Mouse (Mus musculus) hindlimb bud, embryonic 11.5 days (tissue): Measurements from ENCODE around the gene Kcnmb3.
A peak's percentile ranks its signal among the peaks of the same experiment; 100 is the strongest.

Source experiments
- DNase-seq: peaks from one replicate; pipeline ENCODE4 v3.0.0-alpha.2; 2012; ENCODE audit warnings: low read depth, low spot score; ENCODE audit errors: extremely low spot score

Gene Kcnmb3

DNA sequence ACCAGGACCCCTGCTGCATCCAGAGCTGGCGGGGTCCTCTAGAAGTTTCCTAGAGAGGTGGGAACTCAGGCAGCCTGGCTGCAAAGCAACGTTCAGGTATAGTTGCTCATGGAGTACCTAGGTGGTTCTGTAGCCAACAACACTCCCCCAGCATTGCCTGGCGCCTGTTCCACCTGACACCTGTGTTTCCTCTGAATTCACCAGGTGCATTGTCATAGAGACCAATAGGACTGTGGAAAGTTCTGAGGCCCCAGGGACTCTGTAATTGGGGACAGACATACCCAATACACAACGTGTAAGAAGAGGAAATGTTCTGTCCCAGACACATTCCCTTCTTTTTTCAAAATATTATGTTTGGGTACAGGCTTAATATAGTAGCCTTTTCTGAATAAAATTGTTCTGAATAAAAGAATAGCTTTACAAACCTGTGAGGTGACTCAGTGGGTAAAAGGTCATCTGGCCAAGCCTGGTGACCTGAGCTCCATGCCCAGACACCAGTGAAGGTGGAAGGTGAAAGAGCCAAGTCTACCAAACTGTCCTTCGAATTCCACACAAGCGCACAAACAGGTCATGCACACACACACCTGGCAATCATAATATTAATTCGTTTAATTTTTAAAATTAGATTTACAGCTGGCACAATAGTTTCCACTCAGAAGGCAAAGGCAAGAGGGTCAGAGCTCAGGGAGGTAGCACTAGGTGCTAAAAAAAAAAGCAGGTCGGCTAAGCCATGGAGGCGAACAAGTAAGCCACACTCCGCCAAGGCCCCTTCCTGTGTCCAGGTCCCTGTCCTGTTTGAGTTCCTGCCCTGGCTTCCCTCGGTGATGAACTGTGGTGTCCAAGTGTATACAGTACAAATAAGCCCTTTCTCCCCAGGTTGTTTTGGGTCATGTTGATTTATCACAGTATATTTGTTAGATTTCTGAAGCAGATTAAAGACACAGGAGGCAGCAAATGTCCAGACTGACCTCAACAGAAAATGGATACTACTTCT is at the start of gene Kcnmb3:
Gene Kcnmb3 (minus strand): TSS at position 135 of the 994 bp plus-strand sequence.
- no peak for DNase-seq

DNA sequence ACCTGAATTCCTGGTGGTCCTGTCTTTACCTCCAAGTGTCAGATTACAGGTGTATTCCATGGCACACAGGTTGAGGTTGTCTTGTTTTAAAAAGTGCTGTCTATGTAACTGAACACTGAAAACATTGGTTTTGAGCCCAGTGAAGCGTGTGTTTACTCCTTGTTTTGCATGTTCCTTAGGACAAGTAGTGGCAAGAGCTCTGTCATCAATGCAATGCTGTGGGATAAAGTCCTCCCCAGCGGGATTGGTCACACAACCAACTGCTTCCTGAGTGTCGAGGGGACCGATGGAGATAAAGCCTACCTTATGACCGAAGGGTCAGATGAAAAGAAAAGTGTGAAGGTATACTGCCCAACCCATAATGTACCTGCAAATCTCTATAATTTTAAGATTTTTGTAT is 46.1 kb upstream of the Kcnmb3 start:
- DNase-seq, result no peak

DNA sequence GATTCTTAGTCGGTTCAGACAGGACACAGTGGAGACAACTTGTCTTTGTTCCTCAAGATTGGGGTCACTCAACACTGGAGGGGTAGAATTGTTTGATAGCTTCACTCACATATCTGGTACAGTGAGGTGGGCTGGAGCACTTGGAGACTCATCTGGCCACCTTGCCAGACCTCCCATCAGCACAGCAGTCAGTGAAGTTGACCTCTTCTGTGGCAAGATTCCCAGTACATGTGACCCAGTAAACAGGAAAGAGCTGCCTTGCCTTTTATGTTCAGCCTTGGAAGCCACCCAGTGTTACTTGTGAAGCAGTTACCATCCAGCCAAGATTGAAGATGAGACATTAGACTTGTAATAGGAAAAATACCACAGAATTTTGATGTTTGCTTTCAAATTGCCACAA is 45.5 kb upstream of the Kcnmb3 start:
- DNase-seq, result no peak

- DNase-seq, result no peak
Observed at GRCm38 (mm10) chr3:32535692-32536091, 43.7 kb upstream of the Kcnmb3 start.

DNA sequence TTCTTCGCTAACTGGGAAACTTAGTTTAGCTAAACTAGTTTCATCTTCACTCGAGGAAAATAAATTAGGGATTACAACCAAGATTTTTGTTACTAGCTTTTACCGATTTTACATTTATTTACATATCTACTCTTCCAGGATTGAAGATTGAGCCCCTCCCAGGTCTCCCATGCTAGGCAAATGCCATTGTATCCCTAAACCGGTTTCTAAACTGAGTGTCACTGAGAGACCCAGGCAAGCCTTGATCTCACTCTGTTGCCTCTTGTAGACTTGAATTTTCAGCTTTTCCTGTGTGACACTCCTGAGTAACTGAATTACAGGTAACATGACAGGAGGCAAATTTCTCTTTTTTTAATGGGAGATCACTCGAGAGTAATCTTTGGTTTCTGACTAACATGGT is 38.0 kb upstream of the Kcnmb3 start:
- DNase-seq, result no peak

- peak; percentile 61 for DNase-seq
Observed at GRCm38 (mm10) chr3:32529303-32529898, 37.4 kb upstream of the Kcnmb3 start, which contains the start of gene Mfn1. TSS of gene Mfn1 (plus strand) at chr3:32529465.

- no peak for DNase-seq
Observed at GRCm38 (mm10) chr3:32527181-32527580, 35.1 kb upstream of the Kcnmb3 start.

- no peak for DNase-seq
Observed at GRCm38 (mm10) chr3:32513528-32513927, 21.5 kb upstream of the Kcnmb3 start.

- no peak for DNase-seq
Observed at GRCm38 (mm10) chr3:32512686-32513284, 20.8 kb upstream of the Kcnmb3 start.

DNA sequence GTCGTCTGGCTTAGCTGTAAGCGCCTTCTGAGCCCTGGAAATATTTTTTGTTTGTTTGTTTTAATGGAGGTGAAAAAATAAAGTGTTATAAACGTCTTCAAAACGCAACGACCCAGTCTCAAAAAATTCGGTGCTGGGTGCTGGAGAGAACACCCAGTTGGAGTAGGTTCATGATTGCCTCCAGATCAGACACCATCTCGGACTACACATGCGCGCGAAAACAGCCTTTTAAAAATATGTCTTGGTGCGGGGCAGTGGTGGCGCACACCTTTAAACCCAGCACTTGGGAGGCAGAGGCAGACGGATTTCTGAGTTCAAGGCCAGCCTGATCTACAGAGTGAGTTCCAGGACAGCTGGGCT is 19.1 kb upstream of the Kcnmb3 start:
- DNase-seq, result no peak

DNA sequence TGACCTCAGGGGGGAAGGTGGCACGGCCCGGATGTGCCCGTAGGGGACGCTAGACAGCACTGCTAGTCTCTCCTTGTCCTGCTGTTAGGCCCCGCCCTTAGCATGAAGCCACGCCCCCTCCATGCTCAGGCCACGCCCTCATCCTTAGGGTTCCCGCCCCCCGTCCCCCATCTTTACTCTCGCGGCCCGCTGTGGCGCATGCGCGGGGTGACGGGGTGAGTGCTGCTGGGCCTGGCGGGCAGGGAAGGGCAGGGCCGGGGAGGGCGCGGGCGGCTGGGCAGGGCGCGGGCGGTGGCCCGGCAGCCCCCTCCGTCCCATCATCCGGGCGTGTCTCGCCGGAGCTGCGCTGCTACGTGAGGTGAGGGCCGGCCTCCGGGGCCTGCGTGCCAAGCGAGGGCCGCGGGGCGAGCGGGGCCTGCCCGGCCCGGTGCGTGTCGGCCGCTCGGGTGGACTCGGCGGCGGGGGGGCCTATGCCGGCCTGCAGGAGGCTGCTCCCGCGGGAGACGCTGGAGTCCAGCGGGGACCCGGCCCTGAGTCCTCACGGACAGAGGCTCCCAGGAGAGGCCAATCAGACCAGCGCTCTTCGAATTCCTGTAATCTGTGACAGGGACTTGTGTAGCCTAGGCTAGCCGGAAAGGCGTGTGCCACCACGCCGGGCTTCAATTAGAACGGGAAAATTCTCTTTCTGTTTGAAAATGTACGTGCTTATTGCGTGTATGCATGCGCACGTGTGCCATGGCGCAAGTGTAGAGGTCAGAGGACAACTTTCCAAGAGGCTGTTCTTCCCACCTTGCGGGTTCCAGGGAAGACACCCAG is 18.6 kb upstream of the Kcnmb3 start:
- peak; percentile 70 for DNase-seq

DNA sequence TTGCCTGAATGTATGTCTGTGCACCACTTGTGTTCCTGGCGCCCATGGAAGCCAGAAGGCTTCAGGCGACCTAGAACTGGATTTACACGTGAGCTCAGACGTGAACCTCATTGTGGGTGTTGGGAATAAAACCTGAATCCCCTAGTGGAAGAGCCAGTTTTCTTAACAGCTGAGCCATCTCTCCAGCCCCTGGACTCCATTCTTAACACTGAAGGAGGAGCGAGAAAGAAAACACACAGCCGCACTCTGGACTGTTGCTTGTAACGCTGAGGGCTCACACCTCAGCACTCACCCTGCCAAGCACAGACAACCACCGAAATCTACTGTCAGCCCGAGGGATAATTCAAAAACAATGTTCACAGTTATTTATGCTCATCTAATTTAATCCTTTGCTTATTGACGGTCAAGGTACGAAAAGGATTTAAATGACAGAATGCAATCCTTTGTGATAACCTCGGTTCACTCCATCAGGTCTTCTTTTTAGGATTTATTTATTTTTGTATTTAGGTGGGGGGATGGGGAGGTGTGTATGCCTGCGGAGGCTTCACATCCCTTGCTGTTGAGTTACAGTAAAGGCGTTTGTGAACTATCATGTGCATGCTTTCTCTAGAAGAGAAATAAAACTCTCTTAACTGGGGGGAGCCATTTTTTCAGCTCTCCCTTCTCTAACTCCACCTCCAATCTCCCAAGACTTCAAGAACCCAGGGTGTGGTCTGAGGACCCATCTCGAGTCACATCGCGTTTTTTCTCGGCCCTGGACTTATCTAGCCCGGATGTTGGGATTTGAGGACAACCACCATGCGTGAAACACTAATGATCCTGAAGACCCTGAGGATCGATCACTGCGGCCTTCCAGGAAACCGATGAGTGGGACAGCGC is 17.7 kb upstream of the Kcnmb3 start, which contains the start of gene Zfp639:
Gene Zfp639 (plus strand): TSS at position 764 of the 879 bp plus-strand sequence.
- DNase-seq, result no peak

DNA sequence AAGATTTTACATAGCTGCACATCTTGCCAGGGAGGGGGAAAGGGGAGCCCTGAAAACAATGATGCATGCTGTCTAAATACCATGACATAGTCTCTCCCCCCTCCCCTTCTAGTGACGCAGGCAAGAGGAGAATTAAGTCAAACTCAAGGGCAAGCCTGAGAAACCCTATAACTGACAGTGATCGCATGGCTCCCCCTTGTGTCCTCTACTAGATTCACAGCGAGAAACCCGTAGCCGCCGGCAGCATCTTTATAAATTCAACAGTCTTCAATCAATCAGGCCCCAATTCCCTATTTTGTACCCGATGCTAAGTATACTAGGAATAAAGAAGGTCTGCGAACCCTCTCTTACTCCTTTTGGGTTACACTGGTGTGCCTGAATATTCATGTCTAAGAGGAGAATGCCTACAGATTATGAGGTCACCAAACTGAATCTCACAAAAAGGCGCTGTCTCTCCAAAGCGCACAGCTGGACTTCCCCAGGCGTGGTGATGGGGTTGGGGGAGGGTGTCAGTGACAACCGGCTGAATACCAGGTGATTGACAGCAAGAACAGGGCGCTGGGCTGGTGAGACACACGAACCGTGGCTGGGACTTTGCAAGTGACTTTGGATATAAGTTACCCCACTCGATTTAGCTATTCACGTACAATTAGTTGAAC is 16.8 kb upstream of the Kcnmb3 start:
- no peak for DNase-seq

- no peak for DNase-seq
Observed at GRCm38 (mm10) chr3:32506366-32507225, 14.6 kb upstream of the Kcnmb3 start.

GRCm38 (mm10) chr3:32505841-32506240 is 13.8 kb upstream of the Kcnmb3 start:
- no peak for DNase-seq

- DNase-seq, result no peak
Observed at GRCm38 (mm10) chr3:32500346-32500745, 8.3 kb upstream of the Kcnmb3 start.

- DNase-seq, result no peak
Observed at GRCm38 (mm10) chr3:32496711-32497070, 4.7 kb upstream of the Kcnmb3 start.

- DNase-seq, result no peak
Observed at GRCm38 (mm10) chr3:32495856-32496710, 4.1 kb upstream of the Kcnmb3 start.
